Mouse (Mus musculus) embryo, embryonic 11.5 days (tissue): ENCODE measurements at regions not wholly inside any gene's neighbourhood (a gene's known extent, or its start where the extent isn't known, plus 50 kb on each side); places are given as distances from the start of the nearest gene placed in this dataset.

Experiments used
- DNase-seq: peaks from one replicate; pipeline ENCODE4 v3.0.0-alpha.2; 2012; ENCODE audit warnings: low read depth, low spot score

- peak; percentile 48 for DNase-seq
Measured at GRCm38 (mm10) chrX:107477066-107477465, 73.9 kb upstream of the Itm2a start.

GRCm38 (mm10) chrX:107469242-107469641 lies 66.1 kb upstream of the Itm2a start:
- no peak for DNase-seq
